ENCODE assay signal across 9 mouse cellular contexts in genomic region chr15:86188746-86189470, GRCm38 (mm10). TPM values are rescaled to one million over a fixed set of nuclear protein-coding genes. Genes with fewer than 3 reads are reported as not detected.
A peak's percentile ranks its signal among the peaks of the same experiment; 100 is the strongest.
DNase-seq lines count a peak whose midpoint lies in the region; ATAC-seq lines count a peak whose summit lies in the region.
"Had no signal": no experiment of that assay in that cellular context is flagged by ENCODE, and none has a peak within 500 bp of the region (broad histone marks: within the 10 kb centered on the region; RNA-seq: fewer than 3 reads in every experiment).

No protein-coding gene starts in this region.

- peaks cover 47% of the 10 kb centered on the region for H3K4me1 ChIP-seq in forebrain, embryonic 10.5 days
- peaks cover 29% of the 10 kb centered on the region for H3K4me1 ChIP-seq in forebrain, embryonic 15.5 days
- H3K4me1 ChIP-seq in embryonic facial prominence, embryonic 15.5 days: peaks cover 34% of the 10 kb centered on the region
- peaks cover 40% of the 10 kb centered on the region for H3K4me1 ChIP-seq in neural tube, embryonic 13.5 days (replicated peaks)

- no peak overlapping the region for H3K4me3 ChIP-seq in forebrain, embryonic 10.5 days
- no peak overlapping the region for H3K4me3 ChIP-seq in forebrain, embryonic 15.5 days
- no peak overlapping the region for H3K4me3 ChIP-seq in embryonic facial prominence, embryonic 15.5 days (replicated peaks)
- no peak overlapping the region for H3K4me3 ChIP-seq in neural tube, embryonic 13.5 days

- no peak for ATAC-seq in forebrain, embryonic 15.5 days (replicated peaks)
- ATAC-seq in embryonic facial prominence, embryonic 15.5 days (ENCODE audit: insufficient number of reproducible peaks, low FRiP score, low TSS enrichment, low read depth): no peak
- no peak for ATAC-seq in neural tube, embryonic 13.5 days (ENCODE audit: low read depth)
- no peak for ATAC-seq in monocyte, adult 5-6 weeks (replicated peaks; ENCODE audit: insufficient number of reproducible peaks, low FRiP score, low TSS enrichment, poor library complexity, severe bottlenecking)

- 45% methylated on average over 10 of the region's 10 CpGs for WGBS in forebrain, embryonic 10.5 days
- WGBS in forebrain, embryonic 15.5 days: 49% methylated on average over 10 of the region's 10 CpGs
- WGBS in embryonic facial prominence, embryonic 15.5 days: 25% methylated on average over 10 of the region's 10 CpGs
- WGBS in neural tube, embryonic 13.5 days: 34% methylated on average over 10 of the region's 10 CpGs

- H3K36me3 ChIP-seq in forebrain, embryonic 10.5 days (replicated peaks): no peaks in the 10 kb centered on the region
- H3K36me3 ChIP-seq in forebrain, embryonic 15.5 days: no peaks in the 10 kb centered on the region
- no peaks in the 10 kb centered on the region for H3K36me3 ChIP-seq in embryonic facial prominence, embryonic 15.5 days
- H3K36me3 ChIP-seq in neural tube, embryonic 13.5 days: no peaks in the 10 kb centered on the region

- H3K4me2 ChIP-seq in forebrain, embryonic 15.5 days (replicated peaks): no peak overlapping the region
- H3K4me2 ChIP-seq in embryonic facial prominence, embryonic 15.5 days (replicated peaks): no peak overlapping the region
- no peak overlapping the region for H3K4me2 ChIP-seq in neural tube, embryonic 13.5 days

- H3K27ac ChIP-seq in forebrain, embryonic 10.5 days: peak overlapping the region; percentile 44
- H3K27ac ChIP-seq in forebrain, embryonic 15.5 days (replicated peaks): no peak overlapping the region
- peak overlapping the region; percentile 14; the same call in 1 of the 2 replicates for H3K27ac ChIP-seq in embryonic facial prominence, embryonic 15.5 days (replicated peaks)
- peak overlapping the region; percentile 83 for H3K27ac ChIP-seq in neural tube, embryonic 13.5 days (replicated peaks)
- H3K27ac ChIP-seq: liver, embryonic 14.5 days had no signal

- peaks cover 31% of the 10 kb centered on the region for H3K27me3 ChIP-seq in forebrain, embryonic 10.5 days (ENCODE audit: poor library complexity, severe bottlenecking)
- H3K27me3 ChIP-seq in forebrain, embryonic 15.5 days: no peaks in the 10 kb centered on the region
- H3K27me3 ChIP-seq in embryonic facial prominence, embryonic 15.5 days: no peaks in the 10 kb centered on the region
- H3K27me3 ChIP-seq in neural tube, embryonic 13.5 days: no peaks in the 10 kb centered on the region

- no peak for DNase-seq in forebrain, embryonic 10.5 days (ENCODE audit: extremely low spot score, low spot score)
- DNase-seq in adrenal gland, adult 2 months: peak; percentile 96
- peak; percentile 88 for DNase-seq in heart, postnatal 4 days
- DNase-seq in layer of hippocampus, postnatal 10 days (ENCODE audit: low spot score in 2 of 2): peak; percentile 42 to 48

- no peak overlapping the region for H3K9ac ChIP-seq in forebrain, embryonic 15.5 days (replicated peaks)
- no peak overlapping the region for H3K9ac ChIP-seq in embryonic facial prominence, embryonic 15.5 days
- 0 out of 2 replicates have a peak overlapping the region, but pooled peaks have one; percentile 5 for H3K9ac ChIP-seq in neural tube, embryonic 13.5 days
- H3K9ac ChIP-seq: liver, embryonic 14.5 days had no signal

- H3K9me3 ChIP-seq in forebrain, embryonic 10.5 days: no peaks in the 10 kb centered on the region
- H3K9me3 ChIP-seq in forebrain, embryonic 15.5 days: no peaks in the 10 kb centered on the region
- H3K9me3 ChIP-seq in embryonic facial prominence, embryonic 15.5 days (replicated peaks): no peaks in the 10 kb centered on the region
- no peaks in the 10 kb centered on the region for H3K9me3 ChIP-seq in neural tube, embryonic 13.5 days

RNA-seq across cellular contexts. Expression of gene Cerk, which starts 3.0 kb away (rescaled TPM):
- polyA plus RNA-seq in forebrain, embryonic 10.5 days (2016; fragmentation: Nextera tagmentation; extraction: Ambion mirVana): 10.7 and 10.9 TPM in 2 replicates
- polyA plus RNA-seq in forebrain, embryonic 15.5 days (2015; fragmentation: Nextera tagmentation; extraction: Ambion mirVana): 21.7 and 23.5 TPM in 2 replicates
- 10 to 100 TPM; 34.5 to 41.1 TPM for total RNA-seq in adrenal gland, adult 2 months (2021)
- 33.7 and 39.6 TPM in 2 replicates for polyA plus RNA-seq in adrenal gland, adult 2 months (2012; rRNA removed)
- polyA plus RNA-seq in embryonic facial prominence, embryonic 15.5 days (2015; fragmentation: Nextera tagmentation; extraction: Ambion mirVana): 16.8 and 17.4 TPM in 2 replicates
- total RNA-seq in heart, postnatal 4 days (2021): 10 to 100 TPM; 39.1 to 40.2 TPM
- total RNA-seq in layer of hippocampus, postnatal 10 days (2021): 10 to 100 TPM; 38.8 to 41.0 TPM
- 30.4 and 31.4 TPM in 2 replicates for polyA plus RNA-seq in neural tube, embryonic 13.5 days (2015; fragmentation: Nextera tagmentation; extraction: Ambion mirVana)
- 37.3 to 42.5 TPM (median 38.1 TPM) in 3 replicates for total RNA-seq in monocyte, adult 5-6 weeks (2017)

RNA-seq across cellular contexts. Expression of gene Tbc1d22a, which starts 25.4 kb away (rescaled TPM):
- polyA plus RNA-seq in forebrain, embryonic 10.5 days (2016; fragmentation: Nextera tagmentation; extraction: Ambion mirVana): 9.5 and 10.8 TPM in 2 replicates
- polyA plus RNA-seq in forebrain, embryonic 15.5 days (2015; fragmentation: Nextera tagmentation; extraction: Ambion mirVana): 12.9 and 13.1 TPM in 2 replicates
- 10 to 100 TPM; 34.5 to 37.7 TPM for total RNA-seq in adrenal gland, adult 2 months (2021)
- polyA plus RNA-seq in adrenal gland, adult 2 months (2012; rRNA removed): 38.7 and 44.4 TPM in 2 replicates
- polyA plus RNA-seq in embryonic facial prominence, embryonic 15.5 days (2015; fragmentation: Nextera tagmentation; extraction: Ambion mirVana): 12.4 and 12.8 TPM in 2 replicates
- total RNA-seq in heart, postnatal 4 days (2021): 10 to 100 TPM; 16.5 to 20.6 TPM
- 10 to 100 TPM; 25.1 to 25.2 TPM for total RNA-seq in layer of hippocampus, postnatal 10 days (2021)
- 10.8 and 12.4 TPM in 2 replicates for polyA plus RNA-seq in neural tube, embryonic 13.5 days (2015; fragmentation: Nextera tagmentation; extraction: Ambion mirVana)
- 24.4 to 47.7 TPM (median 28.3 TPM) in 3 replicates for total RNA-seq in monocyte, adult 5-6 weeks (2017)
